ENCODE assay signal across 23 mouse cellular contexts in genomic region chr7:94581475-94581874, GRCm38 (mm10).
DNase-seq lines count a peak whose midpoint lies in the region; ATAC-seq and TF ChIP-seq lines count a peak whose summit lies in the region.
"Had no signal": no experiment of that assay in that cellular context is flagged by ENCODE, and none has a peak within 500 bp of the region (broad histone marks: within the 10 kb centered on the region; RNA-seq: fewer than 3 reads in every experiment).

No protein-coding gene starts in this region.

- H3K4me1 ChIP-seq in forebrain, embryonic 12.5 days: no peaks in the 10 kb centered on the region
- no peaks in the 10 kb centered on the region for H3K4me1 ChIP-seq in forebrain, embryonic 10.5 days
- no peaks in the 10 kb centered on the region for H3K4me1 ChIP-seq in hindbrain, postnatal 0 days (ENCODE audit: insufficient read depth, low read length)
- no peaks in the 10 kb centered on the region for H3K4me1 ChIP-seq in hindbrain, embryonic 11.5 days (replicated peaks; ENCODE audit: control insufficient read depth, insufficient read depth, low read length)
- H3K4me1 ChIP-seq in midbrain, embryonic 14.5 days (ENCODE audit: control insufficient read depth, insufficient read depth, low read length): no peaks in the 10 kb centered on the region
- no peaks in the 10 kb centered on the region for H3K4me1 ChIP-seq in midbrain, embryonic 10.5 days
- H3K4me1 ChIP-seq: forebrain, embryonic 15.5 days; heart, embryonic 10.5 days; heart, embryonic 13.5 days; hindbrain, embryonic 12.5 days; hindbrain, embryonic 15.5 days had no signal

- H3K9me3 ChIP-seq in forebrain, embryonic 12.5 days: no peaks in the 10 kb centered on the region
- H3K9me3 ChIP-seq in forebrain, embryonic 10.5 days: no peaks in the 10 kb centered on the region
- no peaks in the 10 kb centered on the region for H3K9me3 ChIP-seq in hindbrain, postnatal 0 days (ENCODE audit: low read length)
- no peaks in the 10 kb centered on the region for H3K9me3 ChIP-seq in hindbrain, embryonic 11.5 days (ENCODE audit: control insufficient read depth, low read length)
- no peaks in the 10 kb centered on the region for H3K9me3 ChIP-seq in midbrain, embryonic 14.5 days (ENCODE audit: control insufficient read depth, low read length)
- H3K9me3 ChIP-seq in midbrain, embryonic 10.5 days (replicated peaks): no peaks in the 10 kb centered on the region
- H3K9me3 ChIP-seq: forebrain, embryonic 15.5 days; heart, embryonic 10.5 days; heart, embryonic 13.5 days; hindbrain, embryonic 12.5 days; hindbrain, embryonic 15.5 days had no signal

- no peaks in the 10 kb centered on the region for H3K36me3 ChIP-seq in forebrain, embryonic 12.5 days (replicated peaks)
- H3K36me3 ChIP-seq in forebrain, embryonic 10.5 days (replicated peaks): no peaks in the 10 kb centered on the region
- no peaks in the 10 kb centered on the region for H3K36me3 ChIP-seq in hindbrain, postnatal 0 days (ENCODE audit: insufficient read depth, low read length)
- no peaks in the 10 kb centered on the region for H3K36me3 ChIP-seq in hindbrain, embryonic 11.5 days (ENCODE audit: control insufficient read depth, insufficient read depth, low read length)
- no peaks in the 10 kb centered on the region for H3K36me3 ChIP-seq in midbrain, embryonic 14.5 days (ENCODE audit: control insufficient read depth, insufficient read depth, low read length)
- H3K36me3 ChIP-seq in midbrain, embryonic 10.5 days: no peaks in the 10 kb centered on the region
- H3K36me3 ChIP-seq: forebrain, embryonic 15.5 days; heart, embryonic 10.5 days; heart, embryonic 13.5 days; hindbrain, embryonic 12.5 days; hindbrain, embryonic 15.5 days had no signal

- H3K4me3 ChIP-seq in forebrain, embryonic 12.5 days (replicated peaks): no peak overlapping the region
- H3K4me3 ChIP-seq in forebrain, embryonic 10.5 days: no peak overlapping the region
- H3K4me3 ChIP-seq in hindbrain, postnatal 0 days (ENCODE audit: low read length): no peak overlapping the region
- H3K4me3 ChIP-seq in hindbrain, embryonic 11.5 days (ENCODE audit: low read depth, low read length): no peak overlapping the region
- H3K4me3 ChIP-seq in midbrain, embryonic 14.5 days (replicated peaks; ENCODE audit: low read depth, low read length): no peak overlapping the region
- H3K4me3 ChIP-seq in midbrain, embryonic 10.5 days: no peak overlapping the region
- H3K4me3 ChIP-seq: forebrain, embryonic 15.5 days; heart, adult 2 months; heart, embryonic 10.5 days; heart, embryonic 13.5 days; hindbrain, embryonic 12.5 days; hindbrain, embryonic 15.5 days had no signal

- 36% methylated on average over 3 of the region's 3 CpGs for WGBS in forebrain, embryonic 12.5 days
- WGBS in forebrain, embryonic 10.5 days: 73% methylated on average over 3 of the region's 3 CpGs
- WGBS in hindbrain, postnatal 0 days: 35% methylated on average over 3 of the region's 3 CpGs
- WGBS in hindbrain, embryonic 11.5 days: 48% methylated on average over 3 of the region's 3 CpGs
- 40% methylated on average over 3 of the region's 3 CpGs for WGBS in midbrain, embryonic 14.5 days
- 63% methylated on average over 3 of the region's 3 CpGs for WGBS in midbrain, embryonic 10.5 days

- no peak for TF ChIP-seq POLR2A in brain, embryonic 14.5 days (IDR thresholded peaks at IDR 0.05; ENCODE audit: borderline replicate concordance, extremely low read depth, insufficient read depth, insufficient read length, poor library complexity, severe bottlenecking)

- no peak for DNase-seq in forebrain, embryonic 10.5 days (ENCODE audit: extremely low spot score, low spot score)
- peak; percentile 18 for DNase-seq in hindbrain, postnatal 0 days (ENCODE audit: low spot score)
- DNase-seq in hindbrain, embryonic 11.5 days (ENCODE audit: low spot score): no peak
- DNase-seq in midbrain, embryonic 14.5 days: peak; percentile 13
- no peak for DNase-seq in midbrain, embryonic 10.5 days (ENCODE audit: low spot score)
- DNase-seq in brain, embryonic 14.5 days (ENCODE audit: low read depth): peak; percentile 74
- DNase-seq: adrenal gland, adult 8-10 months; adrenal gland, postnatal 25 days; cerebellum, adult 18-20 months; cerebellum, adult 9-10 months; cerebellum, postnatal 14 days; gastrocnemius, postnatal 10 days; gastrocnemius, postnatal 36 days; heart, adult 2 months; heart, postnatal 14 days; heart, postnatal 4 days had no signal

- no peak overlapping the region for H3K9ac ChIP-seq in forebrain, embryonic 12.5 days
- H3K9ac ChIP-seq in hindbrain, postnatal 0 days (replicated peaks; ENCODE audit: low read length): no peak overlapping the region
- H3K9ac ChIP-seq in hindbrain, embryonic 11.5 days (ENCODE audit: low read depth, low read length): no peak overlapping the region
- no peak overlapping the region for H3K9ac ChIP-seq in midbrain, embryonic 14.5 days (replicated peaks; ENCODE audit: low read length)
- H3K9ac ChIP-seq: forebrain, embryonic 15.5 days; heart, embryonic 13.5 days; hindbrain, embryonic 12.5 days; hindbrain, embryonic 15.5 days had no signal

- TF ChIP-seq CTCF in hindbrain, postnatal 0 days (IDR thresholded peaks at IDR 0.05; ENCODE audit: low read depth): no peak
- TF ChIP-seq CTCF in brain, embryonic 14.5 days (IDR thresholded peaks at IDR 0.05; ENCODE audit: borderline replicate concordance, extremely low read depth, insufficient read depth, insufficient read length): no peak

- H3K27ac ChIP-seq in forebrain, embryonic 12.5 days: no peak overlapping the region
- no peak overlapping the region for H3K27ac ChIP-seq in forebrain, embryonic 10.5 days
- no peak overlapping the region for H3K27ac ChIP-seq in hindbrain, postnatal 0 days
- H3K27ac ChIP-seq in hindbrain, embryonic 11.5 days (ENCODE audit: low read depth, low read length): no peak overlapping the region
- H3K27ac ChIP-seq in midbrain, embryonic 14.5 days (replicated peaks; ENCODE audit: low read depth, low read length): no peak overlapping the region
- H3K27ac ChIP-seq in midbrain, embryonic 10.5 days (replicated peaks): no peak overlapping the region
- H3K27ac ChIP-seq: forebrain, embryonic 15.5 days; heart, adult 2 months; heart, embryonic 10.5 days; heart, embryonic 13.5 days; hindbrain, embryonic 12.5 days; hindbrain, embryonic 15.5 days had no signal

- no peaks in the 10 kb centered on the region for H3K27me3 ChIP-seq in forebrain, embryonic 12.5 days
- H3K27me3 ChIP-seq in forebrain, embryonic 10.5 days (ENCODE audit: poor library complexity, severe bottlenecking): no peaks in the 10 kb centered on the region
- no peaks in the 10 kb centered on the region for H3K27me3 ChIP-seq in hindbrain, postnatal 0 days (ENCODE audit: insufficient read depth, low read length)
- no peaks in the 10 kb centered on the region for H3K27me3 ChIP-seq in hindbrain, embryonic 11.5 days (ENCODE audit: control insufficient read depth, insufficient read depth, low read length)
- no peaks in the 10 kb centered on the region for H3K27me3 ChIP-seq in midbrain, embryonic 14.5 days (ENCODE audit: control insufficient read depth, insufficient read depth, low read length)
- H3K27me3 ChIP-seq in midbrain, embryonic 10.5 days (ENCODE audit: low read depth, poor library complexity, severe bottlenecking): no peaks in the 10 kb centered on the region
- H3K27me3 ChIP-seq: forebrain, embryonic 15.5 days; heart, embryonic 13.5 days; hindbrain, embryonic 12.5 days; hindbrain, embryonic 15.5 days had no signal

- ATAC-seq in forebrain, embryonic 12.5 days (ENCODE audit: low FRiP score): peak; percentile 46; the same call in 1 of the 2 replicates
- ATAC-seq in hindbrain, postnatal 0 days: no peak; the same call in 1 of the 2 replicates
- ATAC-seq in hindbrain, embryonic 11.5 days (ENCODE audit: low FRiP score): no peak
- ATAC-seq in midbrain, embryonic 14.5 days (ENCODE audit: low FRiP score, low TSS enrichment): no peak
- ATAC-seq: activated CD4-positive, CD25-positive, alpha-beta regulatory T cell, adult 4 months; forebrain, embryonic 15.5 days had no signal

- H3K4me2 ChIP-seq in forebrain, embryonic 12.5 days: no peak overlapping the region
- no peak overlapping the region for H3K4me2 ChIP-seq in hindbrain, postnatal 0 days (ENCODE audit: low read depth, low read length)
- H3K4me2 ChIP-seq in hindbrain, embryonic 11.5 days (replicated peaks; ENCODE audit: low read depth, low read length): no peak overlapping the region
- no peak overlapping the region for H3K4me2 ChIP-seq in midbrain, embryonic 14.5 days (ENCODE audit: low read length)
- H3K4me2 ChIP-seq: forebrain, embryonic 15.5 days; heart, embryonic 13.5 days; hindbrain, embryonic 12.5 days; hindbrain, embryonic 15.5 days had no signal

Comparison
In these comparisons a context has a peak if more than half of its experiments do, and no peak if none do; other contexts are left out.
1. DNase-seq: peak in hindbrain, postnatal 0 days (single experiment), midbrain, embryonic 14.5 days (single experiment) and brain, embryonic 14.5 days (single experiment); none in forebrain, embryonic 10.5 days (single experiment), hindbrain, embryonic 11.5 days (single experiment) and midbrain, embryonic 10.5 days (single experiment).